Mouse (Mus musculus) bone marrow, adult 2 months (tissue): ENCODE results near the gene Dnajc5. TPM values are rescaled to one million over a fixed set of nuclear protein-coding genes. Genes with fewer than 3 reads are reported as not detected.

Source experiments
- H3K27ac ChIP-seq: fragments of 200-500 bp; 2 replicates; pipeline ENCODE4 v1.5.1; 2012; ENCODE audit warnings: low read depth, mild to moderate bottlenecking, control low read depth, inconsistent platforms, low read length; ENCODE audit not compliant: control insufficient read depth, poor library complexity, insufficient read depth
- H3K4me1 ChIP-seq: fragments of 200-500 bp; 2 replicates; pipeline ENCODE4 v1.6.1; 2011; ENCODE audit warnings: low read length; ENCODE audit not compliant: control insufficient read depth, insufficient read depth
- H3K4me3 ChIP-seq: fragments of 200-500 bp; replicated peaks from 2 replicates; pipeline ENCODE3; 2011; ENCODE audit warnings: mild to moderate bottlenecking, low read depth, low read length, control low read depth; ENCODE audit not compliant: control insufficient read depth
- CTCF ChIP-seq: fragments of 200-500 bp; IDR thresholded peaks from 2 replicates; pipeline ENCODE4 v1.5.1; 2011; ENCODE audit warnings: low read length, control low read depth; ENCODE audit not compliant: control insufficient read depth, insufficient read depth
- POLR2A ChIP-seq: fragments of 200-500 bp; IDR thresholded peaks from 2 replicates; pipeline ENCODE4 v1.6.1; 2011; ENCODE audit warnings: low read depth, mild to moderate bottlenecking, control low read depth, low read length, borderline replicate concordance; ENCODE audit not compliant: control insufficient read depth
- WGBS: fragments of 180-500 bp; shearing (Covaris S2); methylation state at CpG from one replicate; pipeline ENCODE4 v1.1.7; 2018; 5-methylcytosine and 5-hydroxymethylcytosine counted together
- polyA plus RNA-seq: library from polyadenylated mRNA; stranded (reverse); fragments of >200 nt; gene quantifications from 2 replicates; pipeline ENCODE4 v1.2.4, GENCODE M21; 2011; ENCODE audit warnings: low replicate concordance; ENCODE audit not compliant: missing spikeins, insufficient read depth, insufficient read length

Gene Dnajc5
- polyA plus RNA-seq, 1 experiment = 43.8 TPM

DNA sequence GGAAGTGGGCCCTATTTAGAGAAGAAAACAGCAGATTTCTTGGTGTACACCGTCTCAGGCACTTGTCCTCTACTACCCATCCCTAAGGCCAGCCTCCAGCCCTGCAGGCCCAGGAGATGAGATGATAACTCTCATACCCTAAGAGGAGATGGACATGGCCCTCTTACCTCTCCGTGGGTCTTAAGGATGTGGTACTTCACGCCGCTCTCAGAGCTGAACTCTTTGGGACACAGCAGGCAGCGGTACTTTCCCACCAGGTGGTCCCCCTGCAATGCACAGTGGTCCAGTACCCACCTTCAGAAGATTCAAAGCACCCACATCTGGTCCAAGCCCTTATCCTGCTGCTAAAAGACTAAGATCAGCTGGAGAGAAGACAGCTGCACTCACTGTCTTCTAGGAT lies 65.2 kb downstream of the Dnajc5 start:
- 83% methylated on average over 5 of the region's 5 CpGs for WGBS
- Histone ChIP-seq H3K27ac (no peak overlapping the region), H3K4me1 (no peaks in the 10 kb centered on the region), H3K4me3 (no peak overlapping the region)
- no peak for TF ChIP-seq POLR2A
- TF ChIP-seq CTCF = no peak

DNA sequence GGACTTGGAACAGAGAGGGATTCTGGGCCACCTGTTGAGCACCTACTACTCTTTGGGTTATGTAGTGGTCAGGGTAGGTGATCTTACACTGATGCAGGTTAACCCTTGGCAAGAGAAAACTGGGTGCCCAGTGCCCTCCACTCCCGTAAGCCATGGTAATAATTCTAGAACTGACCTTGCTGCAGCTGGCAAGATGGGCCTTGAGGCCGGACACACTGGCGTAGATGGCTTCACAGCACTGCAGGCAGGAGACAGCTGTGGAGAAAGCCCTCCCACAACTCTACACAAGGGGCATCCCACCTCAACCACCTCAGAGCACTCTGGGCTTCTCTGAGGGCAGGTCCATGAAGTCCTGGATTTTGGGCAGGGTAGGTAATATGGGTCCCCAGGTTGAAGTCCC lies 65.8 kb downstream of the Dnajc5 start:
- no peak overlapping the region for H3K27ac ChIP-seq
- no peak for TF ChIP-seq POLR2A
- no peak for TF ChIP-seq CTCF
- H3K4me1 ChIP-seq = no peaks in the 10 kb centered on the region
- no peak overlapping the region for H3K4me3 ChIP-seq
- WGBS = 94% methylated on average over 3 of the region's 3 CpGs

DNA sequence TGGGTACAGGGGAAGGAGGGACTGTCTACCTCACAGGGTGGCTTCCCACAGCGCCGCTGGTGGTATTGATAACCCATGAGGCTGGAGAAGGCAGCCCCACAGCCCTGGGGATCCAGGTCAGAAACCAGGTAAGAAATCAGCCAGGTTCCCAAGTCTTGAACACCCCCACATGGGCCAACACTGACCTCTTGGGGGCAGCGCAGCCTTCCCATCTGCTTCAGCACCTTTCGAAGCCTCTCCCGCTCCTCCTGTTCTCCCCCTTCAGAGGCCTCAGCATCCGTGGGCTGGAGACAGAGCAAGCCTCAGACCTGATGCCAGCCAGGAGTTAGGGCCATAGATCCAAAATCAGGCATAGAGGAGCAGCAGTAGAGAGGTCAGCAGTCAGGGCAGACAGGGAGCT lies 67.5 kb downstream of the Dnajc5 start:
- 87% methylated on average over 6 of the region's 6 CpGs for WGBS
- TF ChIP-seq CTCF = no peak
- TF ChIP-seq POLR2A = no peak
- Histone ChIP-seq H3K27ac (no peak overlapping the region), H3K4me3 (no peak overlapping the region), H3K4me1 (no peaks in the 10 kb centered on the region)

DNA sequence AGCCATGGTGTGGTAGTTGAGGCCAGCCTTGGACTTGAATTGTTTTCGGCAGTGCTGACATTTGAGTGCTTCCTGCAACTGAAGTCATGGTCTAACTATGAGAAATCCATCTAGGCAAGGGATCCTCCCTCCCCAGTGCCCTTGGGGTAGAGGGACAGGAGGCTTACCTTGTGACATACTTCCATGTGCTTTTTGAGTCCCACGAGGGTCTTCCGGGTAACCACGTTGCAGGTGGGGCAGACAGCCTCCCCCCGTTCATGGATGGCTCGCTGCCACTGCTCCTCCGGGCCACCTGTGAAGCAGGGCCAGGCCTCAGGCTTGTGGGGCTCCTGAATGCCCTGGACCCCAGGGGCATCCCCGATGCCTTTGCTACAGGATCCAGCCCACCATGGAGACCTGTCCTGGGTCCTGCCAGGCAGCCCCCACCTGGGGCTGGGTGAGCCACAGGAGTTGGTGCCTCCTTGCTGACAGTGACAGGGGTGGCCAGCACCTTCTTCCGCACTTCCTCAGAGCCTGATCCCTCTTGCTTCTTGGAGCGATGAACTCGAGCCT lies 68.0 kb downstream of the Dnajc5 start:
- WGBS = 84% methylated on average over 11 of the region's 11 CpGs
- TF ChIP-seq POLR2A (no peak), CTCF (no peak)
- no peak overlapping the region for H3K4me3 ChIP-seq
- H3K4me1 ChIP-seq = no peaks in the 10 kb centered on the region
- no peak overlapping the region for H3K27ac ChIP-seq

DNA sequence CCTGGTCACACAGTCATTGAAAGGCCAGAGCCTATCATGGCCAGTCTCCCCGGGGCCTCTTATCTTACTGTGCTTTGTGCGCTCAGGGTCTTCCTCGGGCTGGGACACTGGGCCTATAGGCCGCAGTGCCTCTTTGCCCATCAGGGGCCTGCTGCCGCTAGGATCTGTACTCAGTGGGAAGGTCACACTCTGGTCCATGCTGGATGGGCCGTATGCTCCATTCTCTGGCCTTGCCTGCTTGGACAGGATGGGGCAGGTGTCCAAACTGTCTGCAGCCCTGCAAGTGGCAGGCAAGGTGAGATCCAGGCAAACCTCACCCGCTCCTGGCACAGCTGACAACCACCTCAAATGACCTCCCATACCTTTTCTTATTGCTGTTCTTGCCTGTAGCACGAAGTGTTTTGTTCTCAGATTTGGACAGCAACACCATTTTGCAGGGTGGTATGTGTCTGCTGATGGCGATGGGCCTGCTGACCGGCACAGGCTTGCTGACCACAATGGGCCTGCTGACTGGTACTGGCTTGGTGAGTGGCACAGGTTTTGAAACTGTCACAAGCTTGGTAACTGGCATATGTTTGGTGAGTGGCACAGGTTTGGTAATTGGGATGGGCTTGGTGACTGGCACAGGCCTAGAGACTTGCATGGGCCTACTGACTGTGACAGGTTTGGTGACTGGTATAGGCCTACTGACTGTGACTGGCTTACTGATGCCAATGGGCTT lies 68.9 kb downstream of the Dnajc5 start:
- 88% methylated on average over 10 of the region's 10 CpGs for WGBS
- H3K27ac ChIP-seq = no peak overlapping the region
- no peak for TF ChIP-seq POLR2A
- TF ChIP-seq CTCF = no peak
- H3K4me3 ChIP-seq = no peak overlapping the region
- H3K4me1 ChIP-seq = no peaks in the 10 kb centered on the region

DNA sequence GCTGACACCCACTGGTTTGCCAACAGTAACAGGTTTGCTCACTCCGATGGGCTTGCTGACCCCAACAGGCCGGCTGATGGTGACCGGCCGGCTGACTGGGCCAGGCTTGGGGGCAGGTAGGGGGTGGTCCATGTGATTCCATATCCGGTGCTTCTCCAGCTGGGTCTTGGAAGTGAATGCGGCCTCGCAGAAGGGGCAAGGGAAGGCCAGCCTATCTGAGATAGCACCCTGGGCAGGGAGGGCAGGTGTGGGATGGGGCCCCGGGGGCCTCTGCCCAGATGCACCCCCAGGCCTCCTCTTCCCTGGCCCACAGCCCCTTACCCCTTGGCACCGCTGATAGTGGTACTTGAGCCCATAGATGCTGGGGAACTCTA lies 69.4 kb downstream of the Dnajc5 start:
- Histone ChIP-seq H3K4me1 (no peaks in the 10 kb centered on the region), H3K27ac (no peak overlapping the region), H3K4me3 (no peak overlapping the region)
- 94% methylated on average over 9 of the region's 9 CpGs for WGBS
- TF ChIP-seq POLR2A (no peak), CTCF (no peak)

DNA sequence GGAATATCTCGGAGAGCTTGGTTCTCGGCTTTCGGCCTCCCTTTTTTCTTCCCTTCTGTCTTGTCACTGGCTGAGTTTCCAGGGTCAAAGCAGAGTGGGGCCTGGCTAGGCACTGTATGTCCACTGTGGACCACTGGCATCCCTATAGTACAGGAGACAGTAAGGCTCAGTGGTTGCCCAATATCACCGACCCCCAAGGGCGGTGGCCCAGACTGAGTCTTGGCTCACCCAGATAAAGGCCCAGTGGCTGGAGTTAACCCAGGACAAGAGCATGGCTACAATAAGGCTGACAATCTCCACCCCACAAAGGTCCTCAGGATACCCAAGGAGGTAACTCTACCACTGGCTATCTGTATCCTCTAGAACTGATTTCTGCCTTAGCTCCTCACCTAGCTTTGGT lies 70.2 kb downstream of the Dnajc5 start:
- no peak overlapping the region for H3K4me3 ChIP-seq
- H3K27ac ChIP-seq = no peak overlapping the region
- no peaks in the 10 kb centered on the region for H3K4me1 ChIP-seq
- TF ChIP-seq CTCF = no peak
- WGBS = 78% methylated on average over 5 of the region's 5 CpGs

DNA sequence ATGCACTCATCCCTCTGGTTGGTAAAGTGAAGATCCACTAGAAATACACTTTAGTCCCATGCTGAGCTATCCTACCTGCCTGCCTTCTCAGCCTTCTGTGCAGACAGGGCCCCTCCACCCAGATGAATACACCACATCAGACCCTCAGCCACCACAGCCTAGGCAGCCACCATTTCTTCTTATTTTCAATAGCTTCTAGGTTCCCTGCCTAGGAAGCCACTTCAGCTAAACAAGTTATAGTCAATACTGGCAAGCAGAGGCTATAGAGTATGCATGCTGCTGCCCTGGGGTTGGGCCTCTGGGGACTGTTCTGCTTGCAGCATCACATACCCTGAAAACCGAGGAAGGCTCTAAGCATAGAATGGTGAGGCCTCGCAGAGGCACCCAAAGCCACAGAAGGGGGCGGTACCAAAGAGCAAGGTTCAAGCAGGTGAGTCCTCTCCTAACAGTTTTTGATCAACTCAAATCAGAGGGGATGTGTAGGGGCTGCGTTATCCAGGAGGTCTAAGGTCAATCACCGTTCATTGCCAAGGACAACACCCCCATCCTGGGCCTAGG lies 71.3 kb downstream of the Dnajc5 start, which contains the start of gene Prpf6:
TSS of gene Prpf6 (plus strand) at position 341 of the 558 bp plus-strand sequence.
- TF ChIP-seq POLR2A (no peak), CTCF (no peak)
- 7% methylated on average over 5 of the region's 5 CpGs for WGBS
- Histone ChIP-seq H3K27ac (peak within 1 kb of the TSS; percentile 82), H3K4me1 (no peaks in the 10 kb centered on the region), H3K4me3 (peak within 1 kb of the TSS; percentile 89)
